Mouse (Mus musculus) ES-Bruce4 (cell line): Measurements from ENCODE around the gene Coa3.

Source experiments
- CTCF ChIP-seq: IDR thresholded peaks from one replicate; pipeline ENCODE4 v1.8.1; 2011; ENCODE audit warnings: low read depth, low read length
- POLR2A ChIP-seq: IDR thresholded peaks from one replicate; pipeline ENCODE4 v1.8.1; 2011; ENCODE audit warnings: low read length; ENCODE audit not compliant: insufficient read depth

DNA sequence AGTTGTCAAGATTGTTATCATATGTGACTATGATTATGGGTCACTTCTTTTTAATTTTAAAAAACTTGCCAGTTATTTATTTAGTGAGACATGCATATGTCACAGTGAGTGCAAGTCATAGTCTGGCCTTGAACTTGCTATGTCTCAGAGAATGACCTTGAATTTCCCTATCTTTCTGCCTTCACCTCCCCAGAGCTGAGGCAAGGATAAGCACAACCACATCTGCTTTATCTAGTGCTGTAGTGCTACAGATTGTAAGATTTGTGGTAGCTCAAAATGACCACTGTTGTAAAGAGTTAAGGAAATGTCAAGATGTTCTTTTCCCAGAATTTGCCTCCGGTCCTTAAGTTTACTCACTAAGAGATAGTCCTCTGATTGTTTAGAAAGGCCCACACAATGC, 45.7 kb downstream of the Coa3 start:
- no peak for TF ChIP-seq POLR2A
- TF ChIP-seq CTCF, result no peak
